Mouse (Mus musculus) CD4-positive, CD25-positive, alpha-beta regulatory T cell, adult 9 weeks (primary cell): ENCODE measurements around the gene Ppa2. TPM values are rescaled to one million over a fixed set of nuclear protein-coding genes. Genes with fewer than 3 reads are reported as not detected.

ENCODE experiments used
- polyA plus RNA-seq: library from polyadenylated mRNA; unstranded; fragments of 100-300 nt; shearing (Covaris generic); gene quantifications from one replicate; pipeline ENCODE4 v1.2.1, GENCODE M21; 2017

Ppa2 gene
- polyA plus RNA-seq: 21.7 TPM

GRCm38 (mm10) chr3:133309954-133310808, at the start of gene Ppa2:
Ppa2 (plus strand) TSS chr3:133310110.

Other genes with a start within 250 kb of the Ppa2 start
- 23.6 TPM for gene Ints12, start 218.3 kb upstream of the Ppa2 start, polyA plus RNA-seq
- 1.9 TPM for gene Gstcd, start 218.1 kb upstream of the Ppa2 start, polyA plus RNA-seq
- not detected for gene Arhgef38, start 75.2 kb upstream of the Ppa2 start, polyA plus RNA-seq
- 50.0 TPM for gene Tet2, start 235.0 kb downstream of the Ppa2 start, polyA plus RNA-seq